Mouse (Mus musculus) CD4-positive, CD25-positive, alpha-beta regulatory T cell, adult 2 months (primary cell): ENCODE results near the gene Pusl1.

Source experiments
- DNase-seq: peaks from one replicate; pipeline ENCODE4 v3.0.0-alpha.2; 2012; ENCODE audit warnings: low read depth, low spot score

Pusl1 gene

GRCm38 (mm10) chr4:155843231-155843630, 48.4 kb downstream of the Pusl1 start:
- DNase-seq: no peak

- DNase-seq: peak; percentile 30
These were observed 49.8 kb downstream of the Pusl1 start for GRCm38 (mm10) chr4:155841651-155842270.

- DNase-seq: peak; percentile 87
These were observed 50.6 kb downstream of the Pusl1 start for GRCm38 (mm10) chr4:155841003-155841454.

GRCm38 (mm10) chr4:155840076-155841002, 51.2 kb downstream of the Pusl1 start:
- DNase-seq: peak; percentile 20

GRCm38 (mm10) chr4:155839483-155839910, 52.1 kb downstream of the Pusl1 start, which contains the start of gene Mxra8:
Mxra8 (plus strand) TSS chr4:155839680.
- DNase-seq: no peak

GRCm38 (mm10) chr4:155838187-155839153, 53.1 kb downstream of the Pusl1 start:
- no peak for DNase-seq
